Mouse (Mus musculus) megakaryocyte, embryonic 14.5 days (primary cell): Measurements from ENCODE around the gene Atf6b. TPM values are rescaled to one million over a fixed set of nuclear protein-coding genes. Genes with fewer than 3 reads are reported as not detected.

Source experiments
- H3K27me3 ChIP-seq: replicated peaks from 2 replicates; pipeline ENCODE3; 2012; ENCODE audit warnings: inconsistent platforms
- H3K36me3 ChIP-seq: replicated peaks from 2 replicates; pipeline ENCODE3; 2012; ENCODE audit warnings: low read length, inconsistent platforms, mixed read lengths
- H3K4me1 ChIP-seq: 2 replicates; pipeline ENCODE4 v1.6.1; 2012; ENCODE audit warnings: inconsistent platforms
- H3K4me3 ChIP-seq: replicated peaks from 2 replicates; pipeline ENCODE3; 2012; ENCODE audit warnings: moderate library complexity, mild to moderate bottlenecking, inconsistent platforms
- H3K9me3 ChIP-seq: 2 replicates; pipeline ENCODE4 v1.6.1; 2012; ENCODE audit warnings: inconsistent platforms
- FLI1 ChIP-seq: IDR thresholded peaks from 2 replicates; pipeline ENCODE4 v1.6.1; 2012; ENCODE audit warnings: low read length, inconsistent platforms, mixed read lengths
- GATA1 ChIP-seq: IDR thresholded peaks from 3 replicates; pipeline ENCODE4 v1.6.1; 2012; ENCODE audit warnings: mixed read lengths, low read length, inconsistent platforms, borderline replicate concordance
- polyA plus RNA-seq: library from polyadenylated mRNA; stranded (reverse); fragments of >175 nt; gene quantifications from 2 replicates; pipeline ENCODE4 v1.2.3, GENCODE M21; 2012; ENCODE audit warnings: low replicate concordance; ENCODE audit not compliant: insufficient read depth

Gene Atf6b
- polyA plus RNA-seq, 1 experiment, result 192 TPM

- Histone ChIP-seq H3K4me3 (no peak overlapping the region), H3K36me3 (no peaks in the 10 kb centered on the region), H3K27me3 (peaks cover 91% of the 10 kb centered on the region), H3K9me3 (peaks cover 15% of the 10 kb centered on the region), H3K4me1 (peaks cover 24% of the 10 kb centered on the region; the same call in 1 of the 2 replicates)
- TF ChIP-seq FLI1 (no peak), GATA1 (no peak)
Observed at GRCm38 (mm10) chr17:34675205-34676092, 28.5 kb downstream of the Atf6b start.

- Histone ChIP-seq H3K9me3 (peaks cover 15% of the 10 kb centered on the region), H3K36me3 (no peaks in the 10 kb centered on the region), H3K4me3 (no peak overlapping the region), H3K4me1 (peaks cover 29% of the 10 kb centered on the region), H3K27me3 (peaks cover 90% of the 10 kb centered on the region)
- TF ChIP-seq FLI1 (no peak), GATA1 (no peak)
Observed at GRCm38 (mm10) chr17:34676093-34676460, 29.1 kb downstream of the Atf6b start.

GRCm38 (mm10) chr17:34676671-34677070 lies 29.7 kb downstream of the Atf6b start:
- no peak for TF ChIP-seq GATA1
- TF ChIP-seq FLI1, result no peak
- H3K4me3 ChIP-seq, result no peak overlapping the region
- peaks cover 10% of the 10 kb centered on the region for H3K9me3 ChIP-seq
- no peaks in the 10 kb centered on the region for H3K36me3 ChIP-seq
- H3K27me3 ChIP-seq, result peaks cover 90% of the 10 kb centered on the region
- peaks cover 30% of the 10 kb centered on the region for H3K4me1 ChIP-seq

- H3K36me3 ChIP-seq, result no peaks in the 10 kb centered on the region
- no peak overlapping the region for H3K4me3 ChIP-seq
- peaks cover 44% of the 10 kb centered on the region for H3K4me1 ChIP-seq
- peaks cover 91% of the 10 kb centered on the region for H3K27me3 ChIP-seq
- no peaks in the 10 kb centered on the region for H3K9me3 ChIP-seq
- TF ChIP-seq GATA1 (no peak), FLI1 (no peak)
Observed at GRCm38 (mm10) chr17:34680191-34680590, 33.2 kb downstream of the Atf6b start.

- Histone ChIP-seq H3K36me3 (no peaks in the 10 kb centered on the region), H3K9me3 (no peaks in the 10 kb centered on the region), H3K4me3 (no peak overlapping the region), H3K4me1 (peaks cover 49% of the 10 kb centered on the region), H3K27me3 (peaks cover 91% of the 10 kb centered on the region)
- TF ChIP-seq FLI1, result no peak
- TF ChIP-seq GATA1, result no peak
Observed at GRCm38 (mm10) chr17:34680621-34681020, 33.7 kb downstream of the Atf6b start.

GRCm38 (mm10) chr17:34681132-34681571 lies 34.2 kb downstream of the Atf6b start:
- H3K4me1 ChIP-seq, result peaks cover 49% of the 10 kb centered on the region
- peaks cover 91% of the 10 kb centered on the region for H3K27me3 ChIP-seq
- no peak for TF ChIP-seq FLI1
- no peak for TF ChIP-seq GATA1
- H3K4me3 ChIP-seq, result peak overlapping the region; percentile 76
- H3K9me3 ChIP-seq, result no peaks in the 10 kb centered on the region
- H3K36me3 ChIP-seq, result no peaks in the 10 kb centered on the region

- H3K27me3 ChIP-seq, result peaks cover 88% of the 10 kb centered on the region
Observed at GRCm38 (mm10) chr17:34681881-34682536, 35.1 kb downstream of the Atf6b start.

GRCm38 (mm10) chr17:34683179-34683578 lies 36.2 kb downstream of the Atf6b start:
- H3K27me3 ChIP-seq, result peaks cover 86% of the 10 kb centered on the region
- no peaks in the 10 kb centered on the region for H3K36me3 ChIP-seq
- TF ChIP-seq FLI1, result no peak
- no peak for TF ChIP-seq GATA1
- H3K4me3 ChIP-seq, result no peak overlapping the region
- peaks cover 59% of the 10 kb centered on the region for H3K4me1 ChIP-seq
- peaks cover 3% of the 10 kb centered on the region for H3K9me3 ChIP-seq

More at GRCm38 (mm10) chr17:34681881-34682536, 35.1 kb downstream of the Atf6b start:
- Histone ChIP-seq H3K4me3 (no peak overlapping the region), H3K4me1 (peaks cover 54% of the 10 kb centered on the region), H3K36me3 (no peaks in the 10 kb centered on the region), H3K9me3 (no peaks in the 10 kb centered on the region)
- TF ChIP-seq GATA1, result no peak
- TF ChIP-seq FLI1, result no peak

- TF ChIP-seq GATA1 (no peak), FLI1 (no peak)
- Histone ChIP-seq H3K36me3 (no peaks in the 10 kb centered on the region), H3K4me1 (peaks cover 60% of the 10 kb centered on the region), H3K4me3 (no peak overlapping the region), H3K9me3 (peaks cover 4% of the 10 kb centered on the region), H3K27me3 (peaks cover 84% of the 10 kb centered on the region)
Observed at GRCm38 (mm10) chr17:34683686-34684220, 36.8 kb downstream of the Atf6b start.
